Mouse (Mus musculus) left cerebral cortex, adult 2 months (tissue): ENCODE data around the gene Styxl1. TPM values are rescaled to one million over a fixed set of nuclear protein-coding genes. Genes with fewer than 3 reads are reported as not detected.

Experiments
- DNase-seq, 2 experiments: peaks; one replicate each; pipeline ENCODE4 v3.0.0; 2021 to 2022; ENCODE audit warnings: low spot score in 2 of 2, mixed read lengths in 1 of 2; ENCODE audit errors: extremely low spot score in 1 of 2
- H3K27ac ChIP-seq: fragments of 200-600 bp; 2 replicates; pipeline ENCODE4 v1.8.1; 2022
- H3K4me3 ChIP-seq: fragments of 200-600 bp; 2 replicates; pipeline ENCODE4 v1.8.1; 2022
- CTCF ChIP-seq: fragments of 200-600 bp; IDR thresholded peaks from 2 replicates; pipeline ENCODE4 v1.8.1; 2022; ENCODE audit warnings: antibody characterized with exemption, mild to moderate bottlenecking, moderate library complexity
- intact Hi-C: fragments of 180-260 bp; cut with DNase I; formaldehyde crosslinking; loops from one replicate; pipeline ENCODE4 v1.15.1; 2025
- long read RNA-seq, 2 experiments: library from polyadenylated mRNA; stranded (forward); transcript quantifications; one replicate each; pipeline ENCODE4 v2.0.0; 2021; ENCODE audit warnings: borderline mapping rate in 2 of 2
- total RNA-seq, 2 experiments: library from RNA; stranded (reverse); gene quantifications; 2 replicates each; pipeline ENCODE4 v1.2.3; 2021

Styxl1 gene
- total RNA-seq, result not detected
- long read RNA-seq, experiment 1, result 0 reads
- long read RNA-seq, experiment 2, result 0 reads

DNA sequence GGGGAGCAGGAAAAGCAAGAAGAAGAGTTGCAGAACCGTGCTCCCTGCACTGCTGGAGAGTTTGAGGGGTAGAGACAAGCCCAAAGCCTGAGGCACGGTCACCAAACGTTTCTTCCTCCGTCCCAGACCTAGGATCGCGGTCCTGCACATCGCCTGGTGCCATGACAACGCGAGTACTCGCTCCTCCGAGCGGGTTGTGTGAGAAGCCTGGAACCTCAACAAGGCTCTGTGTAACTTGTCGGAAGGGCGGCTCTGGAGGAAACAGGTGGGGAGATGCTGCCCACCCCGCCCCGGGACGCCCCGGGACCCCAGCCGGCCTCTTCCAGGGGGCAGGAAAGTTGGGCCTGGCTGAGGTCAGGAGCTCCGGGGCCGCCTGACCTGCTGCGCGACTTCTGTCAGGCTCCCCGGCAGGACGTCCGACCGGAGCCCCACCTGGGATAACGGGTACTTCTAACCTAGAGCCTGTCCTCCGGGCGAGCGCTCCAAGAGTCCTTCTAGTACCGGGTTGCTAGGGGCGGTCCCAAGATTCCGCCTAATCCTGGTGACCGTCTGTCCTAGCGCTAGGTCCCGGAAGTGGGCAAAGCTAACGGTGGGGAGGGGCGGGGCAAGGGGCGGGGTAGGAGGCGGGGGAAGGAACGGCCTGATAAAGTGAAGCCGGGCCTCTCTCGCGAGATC lies at the start of gene Styxl1:
Gene Styxl1, minus strand, starts transcription at position 590 of the 675 bp plus-strand sequence.
- intact Hi-C loops, result no loop called here
- Histone ChIP-seq H3K27ac (peak within 1 kb of the TSS; percentile 97), H3K4me3 (peak within 1 kb of the TSS; percentile 82)
- DNase-seq, result no peak
- TF ChIP-seq CTCF, result no peak

DNA sequence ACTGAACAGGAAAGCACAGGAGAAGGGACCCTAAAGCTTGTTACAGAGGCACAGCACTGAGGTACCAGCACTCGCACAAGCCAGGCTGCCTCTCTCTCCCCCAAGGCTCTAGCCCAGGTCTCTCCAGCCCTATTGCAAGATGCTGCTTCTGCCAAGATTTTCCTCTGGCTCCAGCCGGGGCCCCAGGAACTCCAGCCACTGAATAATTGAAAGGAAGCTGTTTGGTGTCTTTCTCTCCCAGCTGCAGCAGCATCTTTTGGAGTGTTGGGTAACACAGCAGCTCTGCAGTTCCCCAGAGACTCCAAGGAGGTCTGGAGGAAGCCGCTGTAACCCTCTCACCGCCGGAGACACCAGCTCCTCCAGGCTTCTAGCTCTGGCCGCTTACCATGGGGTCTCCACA lies 48.0 kb upstream of the Styxl1 start:
- DNase-seq, result no peak
- TF ChIP-seq CTCF, result no peak
- Histone ChIP-seq H3K27ac (peak overlapping the region; percentile 55; the same call in 1 of the 2 replicates), H3K4me3 (no peak overlapping the region)
- intact Hi-C loops, result no loop called here

DNA sequence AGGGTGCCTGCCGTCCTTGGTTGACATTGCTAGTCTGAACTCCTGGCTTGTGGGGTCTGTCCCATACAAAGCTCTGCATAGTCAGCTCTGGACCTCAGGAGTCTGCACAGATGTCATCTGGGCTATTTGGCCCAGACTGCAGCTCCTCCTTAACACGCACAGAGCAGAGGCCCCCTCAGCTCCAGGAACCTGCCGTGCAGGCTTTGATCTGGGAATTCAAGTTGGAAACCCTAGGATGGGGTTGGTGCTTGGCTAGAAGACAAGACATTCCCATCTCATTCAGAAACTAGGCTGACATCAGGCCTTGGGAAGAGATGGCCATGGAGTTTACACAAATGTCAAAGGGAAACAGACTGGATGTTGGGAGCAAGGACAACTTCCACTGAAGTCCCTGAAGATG lies 46.3 kb upstream of the Styxl1 start:
- TF ChIP-seq CTCF, result no peak
- Histone ChIP-seq H3K4me3 (no peak overlapping the region), H3K27ac (no peak overlapping the region)
- DNase-seq, result no peak
- intact Hi-C loops, result no loop called here

DNA sequence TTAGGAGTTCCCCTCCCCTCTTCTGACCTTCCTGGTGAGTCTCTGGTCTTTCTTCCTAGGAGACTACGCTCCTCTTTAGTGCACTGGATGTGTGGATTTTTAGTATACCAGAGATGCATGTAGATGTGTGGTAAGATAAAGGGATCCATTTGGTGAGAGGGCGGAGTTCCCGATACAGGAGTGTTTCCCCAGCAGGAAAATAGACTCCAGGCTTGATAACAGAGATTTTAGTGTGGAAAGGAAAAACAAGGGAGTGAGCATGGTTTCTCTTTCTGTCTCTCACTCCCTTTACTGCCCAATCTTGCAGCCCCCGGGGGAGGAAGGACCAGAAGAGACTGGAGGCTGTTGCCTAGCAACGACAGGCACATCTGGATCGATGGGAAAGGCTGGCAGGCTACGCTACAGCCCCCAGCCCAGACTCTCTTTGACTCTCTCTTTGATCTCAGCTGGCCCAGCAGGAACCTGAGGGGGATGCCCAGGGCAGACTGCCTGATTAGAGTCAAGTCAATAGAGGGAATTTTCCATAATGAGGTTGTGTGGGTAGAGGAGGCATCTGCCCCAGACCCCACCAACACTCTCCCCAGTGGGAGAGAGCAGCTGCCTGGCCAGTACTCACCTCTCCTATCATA lies 44.2 kb upstream of the Styxl1 start:
- intact Hi-C loops, result no loop called here
- no peak for DNase-seq
- Histone ChIP-seq H3K4me3 (no peak overlapping the region), H3K27ac (peak overlapping the region; percentile 61)
- TF ChIP-seq CTCF, result no peak

DNA sequence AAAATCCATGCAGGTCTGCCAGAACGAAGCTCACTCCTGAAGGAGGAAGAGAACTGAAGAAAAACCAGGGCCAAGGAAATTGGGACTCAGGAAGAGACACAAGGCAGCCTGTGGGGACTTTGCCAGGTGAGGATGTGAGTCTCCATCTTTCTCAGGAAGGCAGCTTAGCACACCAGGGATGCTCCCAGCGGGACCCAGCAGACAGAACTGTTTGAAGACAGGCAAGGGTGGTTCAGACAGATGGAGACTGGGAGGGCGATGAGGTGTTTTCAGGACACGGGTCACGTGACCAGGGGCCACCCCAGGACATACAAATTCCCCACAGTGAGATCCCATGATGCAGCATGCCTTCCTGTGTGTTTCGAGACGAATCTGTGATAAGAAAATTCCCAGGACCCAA lies 40.3 kb upstream of the Styxl1 start:
- Histone ChIP-seq H3K27ac (no peak overlapping the region; the same call in 1 of the 2 replicates), H3K4me3 (no peak overlapping the region)
- no peak for DNase-seq
- no peak for TF ChIP-seq CTCF
- intact Hi-C loops, result no loop called here

DNA sequence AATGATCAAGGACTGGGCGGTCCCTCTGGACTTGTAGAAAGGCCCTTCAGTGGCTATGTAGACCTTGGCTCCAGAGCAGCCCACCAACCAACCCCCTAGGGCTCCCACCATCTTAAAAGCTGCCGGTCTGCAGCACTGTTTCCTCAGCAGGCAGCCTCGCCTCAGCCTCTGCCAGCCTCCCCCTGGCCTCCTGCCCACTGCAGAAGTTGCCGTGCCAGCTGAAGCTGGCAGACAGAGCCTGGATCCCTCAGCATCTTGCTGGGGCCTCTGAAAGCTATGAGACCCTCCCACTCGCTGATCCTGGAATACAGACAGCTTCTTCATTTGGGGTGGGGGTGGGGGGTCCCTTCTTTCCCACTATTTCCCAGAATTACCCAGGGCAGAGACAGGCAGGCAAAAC lies 34.8 kb upstream of the Styxl1 start:
- H3K4me3 ChIP-seq, result no peak overlapping the region
- TF ChIP-seq CTCF, result no peak
- peak; percentile 58 to 70 for DNase-seq
- H3K27ac ChIP-seq, result no peak overlapping the region
- intact Hi-C loops, result no loop called here

DNA sequence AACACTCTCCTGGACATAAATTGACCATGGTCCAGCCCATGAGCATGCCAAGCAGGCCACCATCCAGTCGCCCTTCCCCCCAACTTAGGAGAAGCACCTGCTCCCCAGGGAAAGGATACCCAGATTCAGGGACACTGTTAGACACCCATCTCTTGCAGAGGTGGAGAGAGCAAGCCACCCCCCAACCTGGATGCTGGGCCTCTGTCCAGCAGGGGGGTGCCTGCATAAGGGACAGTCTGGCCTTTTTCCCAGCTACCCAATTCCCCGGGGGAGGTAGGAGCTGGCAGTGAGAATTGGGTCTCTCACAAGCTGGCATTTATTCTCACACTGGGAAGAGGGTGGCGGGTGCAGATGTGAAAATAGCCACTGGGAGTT lies 29.1 kb upstream of the Styxl1 start:
- H3K27ac ChIP-seq, result peak overlapping the region; percentile 94
- intact Hi-C loops, result no loop called here
- peak in 1 of 2 experiments; percentile 59 for DNase-seq
- H3K4me3 ChIP-seq, result peak overlapping the region; percentile 70
- TF ChIP-seq CTCF, result peak; percentile 2; the same call in 1 of the 2 replicates

DNA sequence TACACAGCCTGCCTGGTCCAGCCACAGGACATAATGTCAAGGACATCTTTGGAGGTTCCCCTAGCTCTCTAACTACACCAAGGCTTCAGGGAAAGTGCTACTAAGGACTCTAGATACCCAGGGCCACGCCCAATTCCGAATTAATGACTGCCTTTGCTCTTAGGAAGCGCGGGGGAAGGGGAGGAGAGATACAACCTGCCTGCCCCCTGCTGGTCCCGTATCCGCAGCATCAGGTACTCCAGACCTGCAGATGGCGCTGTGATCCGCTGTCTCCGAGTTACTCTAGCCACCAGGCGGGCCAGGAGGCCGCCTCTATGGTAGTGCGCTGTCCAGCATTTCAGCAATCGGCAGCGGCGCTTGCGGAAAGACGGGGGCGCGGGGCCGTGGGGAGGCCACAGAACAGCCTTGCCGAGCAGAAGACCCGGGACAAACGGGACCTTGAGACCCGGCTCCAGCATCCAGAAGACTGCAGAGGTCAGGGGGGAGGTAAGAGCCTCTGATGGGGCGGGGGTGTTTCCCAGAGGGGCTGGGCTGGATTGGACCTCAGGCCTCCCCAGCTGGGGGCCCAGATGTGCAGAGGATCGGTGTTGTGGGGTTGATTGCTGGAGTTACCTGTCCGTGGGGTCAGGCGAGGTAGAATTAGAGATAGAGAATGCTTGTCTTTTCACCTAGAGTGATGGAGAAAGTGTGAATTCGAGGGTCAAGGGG lies 28.5 kb upstream of the Styxl1 start, which contains the start of gene Srrm3:
Gene Srrm3, plus strand, starts transcription at position 336 of the 708 bp plus-strand sequence.
- H3K4me3 ChIP-seq, result peak within 1 kb of the TSS; percentile 70
- TF ChIP-seq CTCF, result no peak; the same call in none of the 2 replicates
- intact Hi-C loops, result no loop called here
- peak; percentile 89 to 96 for DNase-seq
- peak within 1 kb of the TSS; percentile 94 for H3K27ac ChIP-seq

DNA sequence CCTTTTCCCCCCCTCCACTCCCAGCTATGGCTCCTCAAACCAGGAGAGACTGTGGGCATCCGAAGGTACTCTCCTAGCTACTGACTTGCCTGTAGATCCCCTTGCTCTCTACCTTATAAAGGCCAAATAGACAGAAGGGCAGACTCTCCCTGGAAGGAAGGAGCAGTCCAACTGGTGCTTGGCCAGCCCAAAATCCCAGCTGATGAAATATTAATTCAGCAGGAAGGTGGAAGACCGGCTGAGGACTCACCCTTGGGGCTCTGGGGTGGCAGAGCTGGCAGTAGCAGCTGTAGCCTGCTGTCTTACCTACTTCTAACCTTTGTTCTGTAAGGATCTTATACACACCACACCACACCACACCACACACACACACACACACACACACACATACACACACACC lies 26.6 kb upstream of the Styxl1 start:
- no peak for DNase-seq
- Histone ChIP-seq H3K27ac (no peak overlapping the region), H3K4me3 (no peak overlapping the region)
- TF ChIP-seq CTCF, result no peak
- intact Hi-C loops, result no loop called here

DNA sequence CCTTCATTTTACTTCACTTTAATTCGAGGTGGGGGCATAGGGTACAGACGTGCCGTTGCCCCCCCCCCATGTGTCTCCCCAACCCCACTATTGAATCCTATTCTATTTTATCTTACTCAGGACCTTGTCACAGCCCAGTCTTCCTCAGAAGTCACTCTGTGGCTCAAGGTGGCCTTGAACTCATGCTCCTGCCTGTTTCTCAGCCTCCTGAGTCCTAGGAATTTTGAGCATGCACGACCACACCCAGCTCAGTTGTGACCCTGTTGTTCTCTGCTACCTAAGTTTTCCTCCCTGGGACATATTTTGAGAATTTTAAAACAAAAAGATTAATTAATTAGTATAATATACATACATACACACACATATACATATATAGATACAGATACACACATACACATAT lies 25.5 kb upstream of the Styxl1 start:
- no peak for DNase-seq
- TF ChIP-seq CTCF, result no peak
- Histone ChIP-seq H3K4me3 (no peak overlapping the region), H3K27ac (no peak overlapping the region)
- intact Hi-C loops, result no loop called here

DNA sequence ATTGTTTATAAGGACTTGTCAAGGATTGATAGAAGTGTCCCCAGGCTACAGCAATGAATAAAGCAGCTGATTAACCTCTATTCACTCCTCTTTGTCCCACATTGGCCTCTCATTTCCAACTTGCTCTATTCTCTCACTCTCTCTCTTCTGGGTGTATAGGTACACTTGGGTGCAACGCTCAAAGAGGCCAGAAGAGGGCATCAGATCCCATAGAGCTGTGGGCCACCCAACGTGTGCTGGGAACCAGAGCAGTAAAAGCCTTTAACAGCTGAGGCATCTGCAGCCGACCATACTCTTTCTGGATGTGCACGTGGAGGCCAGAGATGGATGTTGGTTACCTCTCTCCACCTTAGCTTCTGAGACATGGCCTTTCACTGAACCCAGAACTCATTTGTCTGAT lies 24.9 kb upstream of the Styxl1 start:
- Histone ChIP-seq H3K27ac (no peak overlapping the region), H3K4me3 (no peak overlapping the region)
- TF ChIP-seq CTCF, result peak; percentile 28
- intact Hi-C loops, result no loop called here
- DNase-seq, result no peak

DNA sequence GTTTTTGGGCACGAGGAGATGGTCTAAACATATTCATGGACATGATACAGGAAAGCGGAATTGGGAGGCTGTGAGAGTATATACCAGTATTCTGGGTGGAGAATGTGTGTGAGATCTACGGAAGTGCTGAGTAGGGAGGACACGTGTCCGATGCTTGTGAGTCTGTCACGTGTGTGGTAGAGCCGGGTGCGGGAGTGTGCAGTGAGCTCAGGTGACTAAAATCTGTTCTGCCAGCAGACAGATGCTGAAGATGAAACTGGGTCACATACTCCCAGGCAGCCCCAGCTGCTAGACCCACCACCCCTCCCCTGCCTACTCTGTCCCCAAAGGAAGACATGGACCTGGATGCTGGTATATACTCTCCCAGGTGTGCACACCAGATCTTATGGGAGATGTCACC lies 24.5 kb upstream of the Styxl1 start:
- Histone ChIP-seq H3K4me3 (no peak overlapping the region), H3K27ac (no peak overlapping the region)
- TF ChIP-seq CTCF, result no peak
- DNase-seq, result no peak
- intact Hi-C loops, result no loop called here
